Mouse (Mus musculus) hindbrain, postnatal 0 days (tissue): ENCODE measurements around the gene Tssk6. TPM values are rescaled to one million over a fixed set of nuclear protein-coding genes. Genes with fewer than 3 reads are reported as not detected.
A peak's percentile ranks its signal among the peaks of the same experiment; 100 is the strongest.

Source experiments
- ATAC-seq: fragments of 200-750 bp; cut with Nextera tagmentation; 2 replicates; pipeline ENCODE4 v1.8.0; 2017; ENCODE audit warnings: mild to moderate bottlenecking, moderate TSS enrichment, moderate library complexity
- DNase-seq: peaks from one replicate; pipeline ENCODE4 v3.0.0-alpha.2; 2015; ENCODE audit warnings: low spot score
- H3K27ac ChIP-seq: fragments of 300-500 bp; sonication (generic); 2 replicates; pipeline ENCODE4 v1.5.1; 2014; ENCODE audit warnings: mild to moderate bottlenecking
- H3K27me3 ChIP-seq: fragments of 300-500 bp; sonication (generic); 2 replicates; pipeline ENCODE4 v1.6.1; 2014; ENCODE audit warnings: low read length, mixed read lengths; ENCODE audit not compliant: insufficient read depth
- H3K36me3 ChIP-seq: fragments of 300-500 bp; sonication (generic); 2 replicates; pipeline ENCODE4 v1.6.1; 2014; ENCODE audit warnings: low read length, mixed read lengths; ENCODE audit not compliant: insufficient read depth
- H3K4me1 ChIP-seq: fragments of 300-500 bp; sonication (generic); 2 replicates; pipeline ENCODE4 v1.6.1; 2014; ENCODE audit warnings: antibody characterized with exemption, low read length, mixed read lengths; ENCODE audit not compliant: insufficient read depth
- H3K4me2 ChIP-seq: fragments of 300-500 bp; sonication (generic); 2 replicates; pipeline ENCODE4 v1.6.1; 2014; ENCODE audit warnings: low read depth, mild to moderate bottlenecking, low read length, moderate library complexity, mixed read lengths
- H3K4me3 ChIP-seq: fragments of 300-500 bp; sonication (generic); 2 replicates; pipeline ENCODE4 v1.5.1; 2014; ENCODE audit warnings: low read length
- H3K9ac ChIP-seq: fragments of 300-500 bp; sonication (generic); replicated peaks from 2 replicates; pipeline ENCODE4 v1.6.1; 2014; ENCODE audit warnings: mild to moderate bottlenecking, low read length, moderate library complexity, mixed read lengths
- H3K9me3 ChIP-seq: fragments of 300-500 bp; sonication (generic); 2 replicates; pipeline ENCODE4 v1.6.1; 2016; ENCODE audit warnings: low read length, mixed read lengths
- CTCF ChIP-seq: IDR thresholded peaks from 2 replicates; pipeline ENCODE4 v1.5.1; 2016; ENCODE audit warnings: antibody characterized with exemption, control low read depth, low read depth
- WGBS: fragments of 180-500 bp; shearing (Covaris S2); extraction: QIAGEN DNeasy Blood & Tissue Kit; methylation state at CpG from one replicate; pipeline ENCODE4 v1.1.7; 2014; 5-methylcytosine and 5-hydroxymethylcytosine counted together
- polyA plus RNA-seq: library from polyadenylated mRNA; unstranded; fragments of >200 nt; fragmentation: Nextera tagmentation; extraction: Ambion mirVana; gene quantifications from 2 replicates; pipeline ENCODE4 v1.2.1, GENCODE M21; 2015
- total RNA-seq: library from RNA; depleted of rRNA; stranded (reverse); fragments of >200 nt; gene quantifications from 2 replicates; pipeline ENCODE4 v1.2.3, GENCODE M21; 2014; rRNA removed

The Tssk6 gene
- 1.6 and 1.8 TPM in 2 replicates for total RNA-seq
- 3.7 and 4.3 TPM in 2 replicates for polyA plus RNA-seq

GRCm38 (mm10) chr8:69902163-69903062 lies at the start of gene Tssk6, which contains the start of the genes Ndufa13 and Yjefn3:
Gene Tssk6 (plus strand): TSS chr8:69902184.
Gene Ndufa13 (minus strand): TSS chr8:69902558.
Gene Yjefn3 (minus strand): TSS chr8:69902712.
- 6% methylated on average over 89 of the region's 89 CpGs for WGBS
- Histone ChIP-seq H3K4me2 (peak within 1 kb of the TSS; percentile 74), H3K27me3 (no peaks in the 10 kb centered on the region), H3K9me3 (no peaks in the 10 kb centered on the region), H3K4me3 (peak within 1 kb of the TSS; percentile 76), H3K9ac (peak within 1 kb of the TSS; percentile 73), H3K27ac (peak within 1 kb of the TSS; percentile 95), H3K36me3 (no peaks in the 10 kb centered on the region), H3K4me1 (peaks cover 16% of the 10 kb centered on the region)
- TF ChIP-seq CTCF: peak; percentile 38; the same call in 1 of the 2 replicates
- DNase-seq (no peak), ATAC-seq (peak; percentile 66)

DNA sequence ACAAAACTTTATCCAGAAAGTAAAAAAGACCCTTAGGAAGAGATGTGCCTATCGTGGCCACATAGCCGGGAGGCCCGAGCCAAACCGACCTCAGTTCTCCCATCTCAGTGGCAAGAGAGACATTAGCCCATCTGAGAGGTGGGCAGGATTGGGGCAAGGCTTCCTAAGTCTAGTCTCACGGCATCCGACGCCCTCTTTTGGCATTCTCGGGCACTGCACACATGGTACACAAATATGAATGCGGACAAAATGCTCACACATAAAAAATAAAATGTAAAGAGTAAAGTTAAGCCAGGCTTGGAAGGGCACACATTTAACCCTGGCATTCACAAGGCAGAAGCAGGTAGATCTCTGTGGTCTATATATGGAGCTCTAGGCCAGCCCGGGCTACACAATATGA lies 48.1 kb upstream of the Tssk6 start:
- WGBS: 95% methylated on average over 10 of the region's 10 CpGs
- TF ChIP-seq CTCF: no peak
- Histone ChIP-seq H3K4me1 (no peaks in the 10 kb centered on the region), H3K36me3 (no peaks in the 10 kb centered on the region), H3K9me3 (no peaks in the 10 kb centered on the region), H3K4me3 (no peak overlapping the region), H3K4me2 (no peak overlapping the region), H3K27me3 (no peaks in the 10 kb centered on the region), H3K27ac (no peak overlapping the region), H3K9ac (no peak overlapping the region)
- DNase-seq (no peak), ATAC-seq (no peak)

DNA sequence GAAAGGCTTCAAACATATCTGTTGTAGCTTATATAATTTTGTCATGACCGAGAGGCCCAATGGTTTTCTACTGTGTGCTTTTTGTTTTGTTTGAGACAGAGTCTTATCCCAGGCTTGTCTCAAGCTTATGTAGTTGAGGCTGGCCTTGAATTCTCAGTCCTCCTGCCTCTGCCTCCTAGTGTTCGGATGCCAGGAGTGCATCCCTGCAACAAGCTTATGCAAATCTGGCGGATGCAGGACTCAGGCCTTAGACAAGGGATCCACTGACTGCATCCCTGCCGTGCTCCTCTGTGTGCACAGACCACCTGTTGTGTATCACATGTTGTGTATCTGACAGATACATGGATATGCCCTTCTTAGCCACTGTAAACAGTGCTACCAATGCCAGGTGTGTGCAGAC lies 41.2 kb upstream of the Tssk6 start:
- Histone ChIP-seq H3K4me2 (no peak overlapping the region), H3K36me3 (no peaks in the 10 kb centered on the region), H3K9me3 (no peaks in the 10 kb centered on the region), H3K27me3 (no peaks in the 10 kb centered on the region), H3K27ac (no peak overlapping the region), H3K9ac (no peak overlapping the region), H3K4me1 (no peaks in the 10 kb centered on the region), H3K4me3 (no peak overlapping the region)
- ATAC-seq: no peak
- no peak for TF ChIP-seq CTCF
- DNase-seq: no peak
- WGBS: 49% methylated on average over 4 of the region's 4 CpGs

DNA sequence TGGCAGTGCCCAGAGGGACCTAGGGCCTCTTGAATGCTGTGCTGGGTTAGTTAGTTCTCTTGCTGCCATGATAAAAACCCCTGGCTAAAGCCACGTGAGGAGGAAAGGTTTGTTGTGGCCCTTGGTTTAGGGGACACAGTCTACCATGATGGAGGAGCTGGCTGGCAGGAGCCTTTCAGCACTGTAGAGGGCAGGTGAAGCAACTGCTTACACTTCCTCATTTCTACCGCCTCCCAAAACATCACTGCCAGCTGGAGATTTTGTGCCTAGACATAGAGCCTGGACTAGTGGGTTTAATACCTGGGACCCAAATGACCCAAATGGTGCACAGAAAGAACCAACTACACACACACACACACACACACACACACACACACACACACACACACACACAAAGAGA lies 40.7 kb upstream of the Tssk6 start:
- Histone ChIP-seq H3K36me3 (no peaks in the 10 kb centered on the region), H3K27ac (no peak overlapping the region), H3K9ac (no peak overlapping the region), H3K27me3 (no peaks in the 10 kb centered on the region), H3K4me2 (no peak overlapping the region), H3K4me1 (no peaks in the 10 kb centered on the region), H3K9me3 (no peaks in the 10 kb centered on the region), H3K4me3 (no peak overlapping the region)
- 87% methylated on average over 2 of the region's 2 CpGs for WGBS
- TF ChIP-seq CTCF: no peak
- DNase-seq: no peak
- no peak for ATAC-seq

DNA sequence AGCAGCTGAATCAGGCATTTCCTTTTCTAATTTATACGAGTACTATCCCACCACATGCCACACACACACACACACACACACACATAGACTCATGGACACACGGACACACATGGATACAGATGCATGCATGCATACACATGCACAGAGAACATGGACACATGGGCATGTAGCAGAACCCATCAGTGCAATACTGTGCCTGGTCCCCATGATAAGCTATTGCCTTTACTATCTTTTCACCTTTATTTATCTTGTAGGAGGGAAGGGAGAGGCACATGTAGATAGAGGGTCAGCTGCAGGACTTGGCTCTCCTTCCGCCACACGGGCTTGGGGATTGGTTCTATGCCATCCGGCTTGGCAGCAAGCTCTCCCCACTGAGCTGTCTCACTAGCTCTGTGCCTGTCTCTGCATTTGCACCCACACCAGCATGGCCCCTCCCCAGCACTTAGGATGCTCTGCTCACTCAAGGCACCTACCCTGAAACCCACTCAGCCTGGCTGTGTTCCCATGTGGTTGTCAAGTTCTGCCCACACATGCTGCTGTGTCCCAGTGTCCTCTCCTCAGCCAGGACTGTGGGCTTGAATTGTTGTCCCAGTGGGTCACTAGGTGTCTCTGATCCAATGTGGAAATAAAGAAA lies 38.5 kb upstream of the Tssk6 start:
- 74% methylated on average over 5 of the region's 5 CpGs for WGBS

DNA sequence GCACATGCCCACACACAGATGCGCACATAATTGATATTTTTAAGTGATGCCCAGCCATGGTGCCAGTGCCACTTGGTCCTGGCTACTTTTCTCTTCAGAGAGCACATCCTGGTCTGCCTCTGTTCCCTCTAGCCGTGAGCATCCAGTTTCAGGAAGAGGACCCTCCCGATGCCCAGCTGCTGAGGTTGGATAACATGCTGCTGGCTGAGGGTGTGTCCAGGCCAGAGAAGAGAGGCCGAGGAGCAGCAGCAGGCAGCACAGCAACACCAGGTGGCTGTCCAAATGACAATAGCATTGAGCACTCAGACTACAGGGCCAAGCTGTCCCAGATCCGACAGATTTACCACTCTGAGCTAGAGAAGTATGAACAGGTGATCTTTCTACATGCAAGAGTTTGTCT lies 37.8 kb upstream of the Tssk6 start:
- WGBS: 83% methylated on average over 5 of the region's 5 CpGs
- TF ChIP-seq CTCF: no peak
- Histone ChIP-seq H3K27ac (no peak overlapping the region), H3K36me3 (no peaks in the 10 kb centered on the region), H3K9ac (no peak overlapping the region), H3K4me2 (no peak overlapping the region), H3K4me1 (no peaks in the 10 kb centered on the region), H3K27me3 (no peaks in the 10 kb centered on the region), H3K9me3 (no peaks in the 10 kb centered on the region), H3K4me3 (no peak overlapping the region)
- DNase-seq: no peak
- ATAC-seq: no peak

More for the DNA sequence above, 38.5 kb upstream of the Tssk6 start:
- no peaks in the 10 kb centered on the region for H3K36me3 ChIP-seq
- no peaks in the 10 kb centered on the region for H3K9me3 ChIP-seq
- no peak overlapping the region for H3K9ac ChIP-seq
- no peak overlapping the region for H3K4me2 ChIP-seq
- H3K27me3 ChIP-seq: no peaks in the 10 kb centered on the region
- H3K4me3 ChIP-seq: no peak overlapping the region
- no peak for TF ChIP-seq CTCF
- no peaks in the 10 kb centered on the region for H3K4me1 ChIP-seq
- no peak for ATAC-seq
- no peak for DNase-seq
- H3K27ac ChIP-seq: no peak overlapping the region
